Mouse (Mus musculus): Measurements from ENCODE around the gene Tmc8. TPM values are rescaled to one million over a fixed set of nuclear protein-coding genes. Genes with fewer than 3 reads are reported as not detected.

Tmc8 gene
- total and polyA plus RNA-seq, 2 experiments from 2014 or later: 0.33 to 0.79 TPM

DNA sequence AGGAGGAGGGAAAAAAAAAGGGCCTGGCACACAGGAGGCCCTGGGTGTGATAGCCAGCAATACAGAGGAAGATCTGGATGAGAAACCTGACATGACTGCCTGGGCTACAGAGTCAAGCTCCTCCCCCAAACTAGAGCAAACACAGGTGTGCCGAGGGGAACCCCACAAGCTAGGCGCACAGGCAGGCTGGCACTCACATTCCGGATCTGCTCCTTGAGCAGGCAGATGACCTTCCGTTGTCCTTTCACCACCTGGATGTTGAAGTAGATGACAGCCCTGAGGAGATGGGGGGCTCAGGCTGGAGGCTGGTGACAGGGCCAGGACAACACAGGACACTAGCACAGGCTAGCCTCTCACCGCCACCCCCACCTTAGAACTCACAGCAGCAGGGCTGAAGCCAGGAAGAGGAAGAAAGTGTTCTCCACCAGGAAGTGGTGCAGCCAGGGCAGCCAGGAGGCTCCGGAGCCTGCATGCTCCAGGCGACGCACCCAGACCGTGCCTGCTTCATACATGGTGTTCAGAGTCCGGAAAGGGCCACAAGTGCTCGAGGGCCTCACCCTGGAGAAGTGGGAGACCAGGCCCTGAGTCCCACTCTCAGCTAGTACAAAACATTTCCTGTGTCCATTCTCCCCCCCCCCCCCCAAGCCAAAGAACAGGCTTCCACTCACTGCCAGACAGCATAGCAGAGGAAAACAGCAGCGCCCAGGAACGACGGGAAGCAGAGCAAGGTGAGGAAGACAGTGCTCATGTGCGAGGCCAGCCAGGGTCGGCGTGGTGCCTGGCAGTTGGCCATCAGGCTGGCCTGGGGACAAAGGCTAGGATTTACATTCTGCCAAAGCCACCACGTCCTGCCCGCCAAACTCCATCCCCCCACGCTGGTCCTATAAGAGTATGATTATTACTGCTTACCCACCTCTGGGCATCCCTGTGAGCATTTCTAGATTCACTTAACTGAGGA is 12.9 kb upstream of the Tmc8 start:
- no peak for TF ChIP-seq CTCF (IDR thresholded peaks at IDR 0.05)
- ATAC-seq (ENCODE audit: low FRiP score) (no peak), DNase-seq (ENCODE audit: low spot score) (peak; percentile 40)
- H3K9me3 ChIP-seq (ENCODE audit: low read length): no peaks in the 10 kb centered on the region
- H3K4me3 ChIP-seq (ENCODE audit: low read depth, low read length): no peak overlapping the region
- H3K4me2 ChIP-seq (ENCODE audit: low read depth, low read length, poor library complexity, severe bottlenecking): no peak overlapping the region
- WGBS: 75% methylated on average over 20 of the region's 20 CpGs
- no peak overlapping the region; the same call in 1 of the 2 replicates for H3K27ac ChIP-seq (ENCODE audit: low read depth, low read length)
- H3K9ac ChIP-seq (replicated peaks; ENCODE audit: low read length, poor library complexity, severe bottlenecking): no peak overlapping the region
- H3K4me1 ChIP-seq (ENCODE audit: insufficient read depth, low read length): no peaks in the 10 kb centered on the region
- peaks cover 13% of the 10 kb centered on the region for H3K36me3 ChIP-seq (ENCODE audit: insufficient read depth, low read length)
- no peaks in the 10 kb centered on the region for H3K27me3 ChIP-seq (ENCODE audit: insufficient read depth, low read length)

DNA sequence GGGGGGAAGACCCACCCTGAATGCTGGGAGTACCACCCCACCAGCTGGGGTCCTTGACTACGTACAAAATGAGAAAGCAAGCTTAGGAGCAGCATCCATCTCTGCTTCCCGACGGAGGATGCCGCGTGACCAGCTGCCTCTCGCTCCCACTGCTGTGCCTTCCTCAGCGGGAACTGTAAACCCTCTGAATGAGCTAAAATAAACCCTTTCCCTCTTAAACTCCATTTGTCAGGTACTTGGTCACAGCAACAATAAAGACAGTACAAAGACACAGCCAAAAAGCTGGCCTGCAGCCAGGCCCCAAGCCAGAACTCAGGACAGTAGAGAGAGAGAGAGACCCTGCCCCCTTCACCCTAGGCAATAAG is 12.2 kb upstream of the Tmc8 start:
- H3K4me3 ChIP-seq (ENCODE audit: low read depth, low read length): no peak overlapping the region
- no peak for DNase-seq (ENCODE audit: low spot score)
- 72% methylated on average over 7 of the region's 7 CpGs for WGBS
- H3K27me3 ChIP-seq (ENCODE audit: insufficient read depth, low read length): no peaks in the 10 kb centered on the region
- ATAC-seq (ENCODE audit: low FRiP score): no peak
- TF ChIP-seq CTCF (IDR thresholded peaks at IDR 0.05): no peak
- peaks cover 6% of the 10 kb centered on the region for H3K36me3 ChIP-seq (ENCODE audit: insufficient read depth, low read length)
- H3K9me3 ChIP-seq (ENCODE audit: low read length): no peaks in the 10 kb centered on the region
- no peaks in the 10 kb centered on the region for H3K4me1 ChIP-seq (ENCODE audit: insufficient read depth, low read length)
- no peak overlapping the region for H3K9ac ChIP-seq (replicated peaks; ENCODE audit: low read length, poor library complexity, severe bottlenecking)
- H3K4me2 ChIP-seq (ENCODE audit: low read depth, low read length, poor library complexity, severe bottlenecking): no peak overlapping the region
- H3K27ac ChIP-seq (ENCODE audit: low read depth, low read length): no peak overlapping the region

DNA sequence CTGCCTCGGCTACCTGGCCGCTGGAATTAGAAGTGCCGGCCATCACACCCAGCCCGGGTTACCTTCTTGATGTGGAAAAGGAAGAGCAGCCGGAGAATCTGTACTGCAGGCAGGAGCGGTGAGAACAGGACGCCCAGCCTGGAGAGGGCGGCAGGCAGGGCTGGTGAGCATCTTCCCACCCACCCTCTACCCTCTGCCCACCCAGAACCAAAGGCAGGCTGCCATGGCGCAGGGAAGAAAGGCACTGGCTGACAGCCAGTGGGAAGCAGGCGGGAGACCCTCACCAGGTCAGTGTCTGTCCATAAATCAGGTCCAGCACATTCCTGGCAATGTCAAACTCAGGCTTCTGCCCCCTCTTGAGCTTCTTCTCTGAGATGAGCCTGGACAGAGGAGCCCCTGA is 11.5 kb upstream of the Tmc8 start:
- H3K27ac ChIP-seq (ENCODE audit: low read depth, low read length): no peak overlapping the region

DNA sequence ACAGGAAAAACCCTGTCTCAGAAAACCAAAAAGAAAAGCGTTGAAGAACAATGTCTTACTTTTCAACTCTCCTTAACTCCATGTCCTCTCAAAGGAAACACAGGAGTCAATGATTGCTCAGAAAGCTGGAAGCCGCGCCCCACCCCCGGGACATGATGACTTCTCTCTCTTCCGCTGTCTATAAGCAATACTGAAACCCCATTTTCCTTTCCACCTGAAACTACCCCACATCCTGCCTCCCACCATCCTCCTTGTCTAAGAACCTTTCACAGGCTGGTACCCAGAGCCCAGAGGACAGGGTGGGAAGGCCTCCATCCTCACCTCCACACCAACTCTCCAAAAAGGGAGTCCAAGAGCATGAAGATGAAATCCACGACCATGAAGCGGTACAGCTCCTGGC is 9.5 kb upstream of the Tmc8 start:
- DNase-seq (ENCODE audit: low spot score) (no peak), ATAC-seq (ENCODE audit: low FRiP score) (no peak)
- WGBS: 96% methylated on average over 7 of the region's 7 CpGs
- H3K9me3 ChIP-seq (ENCODE audit: low read length): no peaks in the 10 kb centered on the region
- H3K4me1 ChIP-seq (ENCODE audit: insufficient read depth, low read length): no peaks in the 10 kb centered on the region
- no peak overlapping the region for H3K9ac ChIP-seq (replicated peaks; ENCODE audit: low read length, poor library complexity, severe bottlenecking)
- no peak overlapping the region for H3K4me3 ChIP-seq (ENCODE audit: low read depth, low read length)
- H3K36me3 ChIP-seq (ENCODE audit: insufficient read depth, low read length): no peaks in the 10 kb centered on the region
- H3K27me3 ChIP-seq (ENCODE audit: insufficient read depth, low read length): no peaks in the 10 kb centered on the region
- H3K4me2 ChIP-seq (ENCODE audit: low read depth, low read length, poor library complexity, severe bottlenecking): no peak overlapping the region
- no peak for TF ChIP-seq CTCF (IDR thresholded peaks at IDR 0.05)
- H3K27ac ChIP-seq (ENCODE audit: low read depth, low read length): no peak overlapping the region

More for the DNA sequence above, 11.5 kb upstream of the Tmc8 start:
- Histone ChIP-seq H3K9me3 (ENCODE audit: low read length) (no peaks in the 10 kb centered on the region), H3K4me3 (ENCODE audit: low read depth, low read length) (no peak overlapping the region), H3K9ac (replicated peaks; ENCODE audit: low read length, poor library complexity, severe bottlenecking) (no peak overlapping the region), H3K4me1 (ENCODE audit: insufficient read depth, low read length) (no peaks in the 10 kb centered on the region), H3K36me3 (ENCODE audit: insufficient read depth, low read length) (no peaks in the 10 kb centered on the region), H3K4me2 (ENCODE audit: low read depth, low read length, poor library complexity, severe bottlenecking) (no peak overlapping the region), H3K27me3 (ENCODE audit: insufficient read depth, low read length) (no peaks in the 10 kb centered on the region)
- WGBS: 87% methylated on average over 10 of the region's 10 CpGs
- DNase-seq (ENCODE audit: low spot score) (peak; percentile 15), ATAC-seq (ENCODE audit: low FRiP score) (no peak)
- no peak for TF ChIP-seq CTCF (IDR thresholded peaks at IDR 0.05)

DNA sequence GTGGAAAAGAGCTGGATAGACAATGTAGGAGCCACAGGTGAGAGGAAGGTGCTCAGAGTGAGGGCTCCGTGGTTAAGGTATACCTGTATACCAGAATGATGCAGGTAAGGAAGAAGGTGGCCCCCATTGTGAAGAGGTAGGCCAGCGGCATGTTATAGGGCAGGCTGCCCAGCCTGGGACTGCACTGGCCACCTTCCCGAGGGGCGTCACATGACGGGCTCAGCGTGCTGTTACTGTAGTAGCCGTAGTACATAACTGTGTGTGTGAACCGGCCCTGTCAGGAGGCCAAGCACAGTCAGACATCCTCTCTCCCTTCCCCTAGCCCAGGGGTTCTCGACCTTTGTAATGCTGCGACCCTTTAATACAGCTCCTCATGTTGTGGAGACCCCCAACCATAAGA is 7.0 kb upstream of the Tmc8 start:
- H3K36me3 ChIP-seq (ENCODE audit: insufficient read depth, low read length): no peaks in the 10 kb centered on the region
- 93% methylated on average over 10 of the region's 10 CpGs for WGBS
- no peak overlapping the region for H3K27ac ChIP-seq (ENCODE audit: low read depth, low read length)
- ATAC-seq (ENCODE audit: low FRiP score) (no peak), DNase-seq (ENCODE audit: low spot score) (no peak)
- H3K4me1 ChIP-seq (ENCODE audit: insufficient read depth, low read length): no peaks in the 10 kb centered on the region
- no peak overlapping the region for H3K4me2 ChIP-seq (ENCODE audit: low read depth, low read length, poor library complexity, severe bottlenecking)
- no peak overlapping the region for H3K4me3 ChIP-seq (ENCODE audit: low read depth, low read length)
- no peak for TF ChIP-seq CTCF (IDR thresholded peaks at IDR 0.05)
- no peak overlapping the region for H3K9ac ChIP-seq (replicated peaks; ENCODE audit: low read length, poor library complexity, severe bottlenecking)
- no peaks in the 10 kb centered on the region for H3K9me3 ChIP-seq (ENCODE audit: low read length)
- peaks cover 3% of the 10 kb centered on the region; the same call in 1 of the 2 replicates for H3K27me3 ChIP-seq (ENCODE audit: insufficient read depth, low read length)

DNA sequence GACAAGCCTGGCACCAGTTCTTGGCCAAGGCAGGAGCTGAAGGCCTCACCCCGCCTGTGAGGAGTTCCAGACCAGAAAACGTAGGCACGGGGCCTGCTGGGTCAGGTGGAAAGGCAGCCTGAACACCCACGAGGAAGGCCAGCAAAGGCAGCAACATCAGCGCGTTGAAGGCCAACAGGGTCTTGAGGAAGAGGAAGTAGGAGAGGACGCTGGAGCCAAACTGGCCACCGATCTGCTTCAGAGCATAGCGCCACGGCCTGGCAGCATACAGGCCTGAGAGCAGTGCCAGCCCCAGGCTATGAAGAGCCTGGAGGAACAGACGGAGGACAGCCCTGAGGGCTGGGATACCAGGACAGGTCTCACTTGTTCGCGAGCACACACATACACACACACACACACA is 6.3 kb upstream of the Tmc8 start:
- no peak for DNase-seq (ENCODE audit: low spot score)
- Histone ChIP-seq H3K4me3 (ENCODE audit: low read depth, low read length) (no peak overlapping the region), H3K36me3 (ENCODE audit: insufficient read depth, low read length) (no peaks in the 10 kb centered on the region), H3K4me1 (ENCODE audit: insufficient read depth, low read length) (no peaks in the 10 kb centered on the region), H3K27ac (ENCODE audit: low read depth, low read length) (no peak overlapping the region), H3K9ac (replicated peaks; ENCODE audit: low read length, poor library complexity, severe bottlenecking) (no peak overlapping the region), H3K27me3 (ENCODE audit: insufficient read depth, low read length) (peaks cover 9% of the 10 kb centered on the region), H3K4me2 (ENCODE audit: low read depth, low read length, poor library complexity, severe bottlenecking) (no peak overlapping the region), H3K9me3 (ENCODE audit: low read length) (no peaks in the 10 kb centered on the region)
- TF ChIP-seq CTCF (IDR thresholded peaks at IDR 0.05): no peak
- ATAC-seq (ENCODE audit: low FRiP score): no peak
- WGBS: 96% methylated on average over 13 of the region's 13 CpGs

Data from midbrain, postnatal 0 days (tissue).